Mouse (Mus musculus) layer of hippocampus, postnatal 10 days (tissue): Measurements from ENCODE around the gene Scrn2. TPM values are rescaled to one million over a fixed set of nuclear protein-coding genes. Genes with fewer than 3 reads are reported as not detected.

Experiments used
- DNase-seq, 2 experiments: peaks; one replicate each; pipeline ENCODE4 v3.0.0; 2021; ENCODE audit warnings: low spot score in 2 of 2
- long read RNA-seq: library from polyadenylated mRNA; stranded (forward); transcript quantifications from one replicate; pipeline ENCODE4 v2.0.0, GENCODE M21; 2023
- total RNA-seq, 2 experiments: library from RNA; stranded (reverse); gene quantifications; 2 replicates each; pipeline ENCODE4 v1.2.3; 2021

Scrn2 gene
- total RNA-seq, result 1 to 10 TPM; 5.2 to 6.3 TPM
- long read RNA-seq, transcript Scrn2-201 (8 exons, 1,530 nt), result major isoform, 5 of 8 reads
- long read RNA-seq, partial matches to known transcripts, result 3 of 8 reads
- long read RNA-seq, other reads (novel, unspliced or antisense), result 0 of 8 reads

DNA sequence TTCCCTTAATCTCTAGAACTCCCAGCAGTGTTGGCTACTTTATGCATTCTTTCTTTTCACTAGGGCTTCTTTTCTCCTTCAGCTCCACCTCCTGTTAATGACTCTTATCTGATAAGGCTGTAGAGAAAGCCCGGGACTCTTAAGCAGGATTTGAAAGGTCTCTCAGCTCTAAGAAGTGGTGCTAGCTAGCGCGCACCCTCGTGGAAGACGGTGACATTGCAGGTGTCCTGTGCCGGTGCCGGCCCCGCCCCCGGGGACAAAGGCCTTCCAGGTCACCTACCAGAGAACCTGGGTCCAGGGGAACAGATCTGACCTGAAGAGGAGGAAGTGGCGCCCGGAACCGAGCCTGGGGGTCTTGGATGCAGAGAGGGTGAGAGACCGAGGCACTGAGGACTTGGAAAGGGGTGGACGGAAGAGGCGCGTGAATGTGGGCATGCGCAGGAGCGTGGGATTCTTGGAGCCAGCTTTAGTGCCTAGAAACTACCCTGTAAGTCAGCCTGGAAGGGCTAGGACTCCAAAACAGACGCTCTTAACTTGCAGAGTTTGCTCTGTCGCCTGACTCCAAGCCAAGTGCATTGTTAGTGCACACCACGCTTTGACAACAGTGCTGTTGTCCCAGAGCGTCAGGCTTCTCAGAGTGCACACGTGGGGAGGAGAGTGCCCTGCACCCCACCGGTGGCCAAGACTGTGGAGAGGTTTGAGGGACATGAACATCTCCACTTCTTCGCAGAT lies at the start of gene Scrn2:
Gene Scrn2 (plus strand): TSS at position 253 of the 732 bp plus-strand sequence.
- peak; percentile 83 to 88 for DNase-seq

DNA sequence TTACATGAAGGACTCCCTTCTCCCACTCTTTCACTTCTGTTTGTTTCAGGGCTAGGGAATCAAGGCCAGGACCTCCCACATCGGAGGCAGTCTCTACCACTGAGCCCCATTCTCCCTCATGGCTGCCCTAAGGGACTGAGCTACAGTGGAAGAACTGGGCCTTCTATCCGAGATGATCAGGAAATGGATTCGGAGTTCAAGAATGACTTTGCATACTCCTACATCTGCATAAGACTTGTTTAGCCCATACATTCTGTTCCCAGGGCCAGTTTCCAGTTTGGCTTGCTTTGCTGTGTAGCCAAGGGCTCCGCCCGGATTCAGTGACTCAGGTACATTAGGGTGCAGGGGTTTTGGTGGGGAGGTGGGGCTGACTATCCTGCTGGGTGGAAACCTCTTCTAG lies 49.7 kb upstream of the Scrn2 start:
- no peak for DNase-seq

DNA sequence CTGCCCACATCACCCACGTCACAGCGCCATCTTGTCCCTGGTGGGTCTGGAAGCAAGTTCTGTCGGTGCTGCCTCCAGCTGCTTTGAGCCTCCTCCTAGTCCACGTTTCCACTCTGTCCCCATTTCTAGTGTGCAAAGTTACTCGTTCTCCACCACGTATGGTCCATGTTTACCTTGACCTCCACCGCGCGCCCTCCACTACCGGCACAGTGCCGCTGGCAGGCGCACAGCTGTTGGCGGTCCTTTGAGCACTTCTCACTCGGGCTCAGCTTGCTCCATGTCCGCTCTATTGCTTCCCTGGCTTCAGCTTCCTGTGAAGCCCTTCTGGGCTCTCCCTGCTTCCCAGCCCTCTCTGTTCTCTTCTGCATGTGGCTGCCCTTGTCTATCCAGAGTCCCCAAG lies 48.3 kb upstream of the Scrn2 start:
- DNase-seq, result no peak

DNA sequence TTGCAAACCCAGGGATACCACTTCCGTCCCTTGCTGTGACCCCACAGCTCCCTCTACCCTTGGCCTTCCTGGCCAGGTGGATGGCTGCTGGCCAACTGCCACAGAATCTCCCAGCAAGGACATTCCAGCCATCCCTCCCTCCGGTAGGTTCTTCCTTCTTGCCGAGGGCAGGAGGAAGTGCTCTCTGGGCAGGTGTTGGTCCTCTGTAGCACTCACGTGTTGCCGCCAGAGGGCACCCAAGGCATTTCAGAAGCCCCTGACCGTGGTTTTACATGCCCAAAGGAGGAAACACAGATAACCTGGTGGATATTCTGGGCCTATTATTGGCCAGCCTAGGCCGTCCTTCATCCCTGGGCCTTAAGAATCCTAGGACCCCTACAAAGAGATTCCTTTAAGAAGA lies 47.4 kb upstream of the Scrn2 start:
- DNase-seq, result peak; percentile 83 to 89

DNA sequence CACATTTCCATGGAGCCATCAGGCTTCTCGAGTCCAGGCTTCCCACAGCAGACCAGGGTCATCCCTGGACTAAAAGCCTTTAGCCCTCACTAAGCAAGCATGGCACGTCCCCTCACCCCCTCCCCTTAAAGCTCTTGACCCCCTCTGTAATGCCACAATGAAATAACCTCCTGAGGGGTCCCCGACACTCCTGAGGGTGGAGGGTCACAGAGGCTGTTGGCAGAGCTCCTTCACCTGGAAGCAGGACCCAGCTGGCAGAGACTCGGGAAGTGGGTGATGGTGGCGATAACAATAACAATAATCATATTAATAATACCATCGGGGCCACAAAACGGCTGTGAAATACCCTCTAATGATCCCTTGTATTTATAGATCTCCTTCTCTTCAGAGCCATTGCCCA lies 46.9 kb upstream of the Scrn2 start, which contains the start of gene Sp2:
Gene Sp2 (minus strand): TSS at position 101 of the 400 bp plus-strand sequence.
- DNase-seq, result no peak

DNA sequence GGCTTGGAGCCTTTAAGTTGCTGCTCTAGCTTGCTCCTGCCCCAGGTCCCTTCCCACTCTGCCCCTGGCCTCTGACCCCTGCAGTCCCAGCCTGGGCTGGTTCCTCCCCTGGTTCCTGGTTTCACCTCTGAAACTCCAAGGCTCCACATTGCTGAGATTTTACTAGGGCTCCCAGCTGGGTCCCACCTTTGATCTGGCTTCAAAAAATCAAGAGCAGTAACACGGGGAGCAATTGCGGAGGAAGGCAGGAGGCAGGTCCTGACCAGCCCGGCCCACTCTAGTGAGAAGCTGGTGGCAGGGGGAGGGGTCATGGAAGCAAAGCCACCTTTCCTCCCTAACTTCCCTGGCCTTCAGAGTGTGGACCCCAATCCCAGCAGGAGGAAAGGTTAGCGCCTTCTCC lies 44.8 kb upstream of the Scrn2 start:
- no peak for DNase-seq

DNA sequence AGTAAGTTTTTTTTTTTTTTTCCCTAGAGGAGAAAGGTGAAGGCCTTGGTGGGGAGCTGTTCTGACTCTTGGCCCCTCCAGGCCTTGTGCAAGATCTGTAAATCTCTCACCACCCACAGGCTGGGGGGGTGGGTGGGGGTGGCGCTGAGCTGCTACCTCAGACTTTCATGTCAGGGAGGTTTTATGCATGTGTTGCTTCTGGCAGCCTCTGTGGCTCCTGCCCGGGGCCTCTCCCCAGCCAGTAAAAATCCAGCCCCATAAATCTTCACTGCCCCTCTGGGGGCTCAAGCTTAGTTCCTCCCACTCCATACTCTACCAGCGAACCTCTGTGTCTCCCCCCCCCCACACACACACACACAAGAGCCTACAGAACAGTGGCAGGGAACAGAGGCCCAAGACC lies 43.3 kb upstream of the Scrn2 start:
- no peak for DNase-seq

DNA sequence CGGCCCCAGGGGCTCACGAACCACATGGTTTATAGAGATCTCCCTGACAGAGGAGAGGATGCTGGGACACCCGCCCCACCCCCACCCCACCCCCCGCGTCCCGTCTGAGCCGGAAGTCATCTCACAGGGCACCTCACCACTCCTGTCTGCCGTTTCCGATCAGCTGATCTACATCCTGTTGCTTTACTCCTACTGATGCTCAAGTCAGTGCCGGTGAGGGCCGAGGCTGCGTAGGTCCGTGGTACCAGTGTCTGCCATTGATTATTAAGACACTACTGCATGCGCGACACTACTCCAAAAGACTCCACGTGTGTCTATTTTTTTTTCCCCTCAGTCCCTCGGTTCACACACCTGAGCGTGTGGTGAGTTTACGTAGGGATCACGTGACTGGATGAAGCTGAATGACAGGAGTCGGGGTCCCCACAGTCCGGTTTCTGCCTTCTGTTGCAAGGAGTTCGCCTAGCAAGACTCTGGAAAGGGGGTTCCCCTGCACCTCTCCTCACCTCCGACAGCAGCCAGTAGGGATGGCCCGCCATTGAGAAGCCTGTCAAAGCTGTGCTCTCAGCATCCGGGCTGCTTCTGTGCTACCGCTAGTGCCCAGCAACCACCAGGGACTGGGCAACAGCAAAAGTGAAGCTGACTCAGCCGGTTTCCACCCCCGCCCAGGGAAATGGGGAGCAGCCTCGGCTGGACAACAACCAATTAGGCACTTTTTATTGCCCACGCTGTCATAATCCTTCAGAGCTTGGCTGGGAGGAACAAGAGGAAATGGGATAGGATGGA lies 41.7 kb upstream of the Scrn2 start:
- no peak for DNase-seq

DNA sequence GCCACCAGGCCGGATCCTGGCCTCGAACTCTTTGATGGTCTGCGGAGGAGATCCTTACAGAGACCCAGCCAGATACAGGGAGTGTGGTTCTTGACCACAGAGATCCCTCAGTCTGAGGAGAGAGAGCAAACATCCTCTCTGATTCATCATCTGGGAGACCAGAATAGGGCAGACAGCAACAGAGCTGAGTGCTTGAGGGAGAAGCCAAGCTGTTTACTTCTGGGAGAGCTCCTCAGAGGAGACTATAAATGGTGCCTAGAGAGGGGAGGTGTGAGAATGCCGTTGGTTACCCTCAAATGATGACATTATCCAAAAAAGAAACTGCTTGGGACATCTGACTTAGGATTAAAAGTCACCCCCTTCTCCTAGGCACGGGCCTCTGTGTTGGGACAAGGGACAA lies 38.2 kb upstream of the Scrn2 start:
- DNase-seq, result no peak

DNA sequence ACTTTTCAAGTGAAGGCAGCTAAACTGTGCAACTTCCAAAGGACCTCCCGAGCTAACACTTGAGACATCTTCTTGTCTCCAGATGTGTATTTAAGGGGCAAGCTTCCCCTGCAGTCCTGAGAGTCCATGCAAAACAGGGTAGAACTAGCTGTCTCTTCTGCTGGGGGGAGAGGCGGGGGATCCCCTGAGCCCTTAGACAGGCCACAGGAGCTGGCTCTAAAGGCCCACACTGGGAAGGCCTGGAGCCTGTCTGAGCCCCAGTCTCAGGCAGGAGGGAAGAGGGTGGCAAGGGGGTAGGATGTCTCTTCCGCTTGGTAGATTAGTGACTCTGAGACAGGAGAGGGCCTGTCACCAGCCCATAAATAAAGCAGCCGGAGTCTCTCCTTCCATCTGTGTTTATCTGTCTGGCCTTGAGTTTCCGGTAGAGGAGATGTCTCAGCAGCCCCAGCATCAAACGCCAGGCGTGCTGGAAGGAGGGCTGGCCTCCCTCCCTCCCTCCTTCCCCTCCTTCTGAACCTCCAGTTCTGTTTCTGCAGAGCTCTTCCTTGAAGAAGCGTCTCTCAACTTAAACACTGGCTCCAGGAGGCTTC lies 36.9 kb upstream of the Scrn2 start:
- DNase-seq, result no peak

DNA sequence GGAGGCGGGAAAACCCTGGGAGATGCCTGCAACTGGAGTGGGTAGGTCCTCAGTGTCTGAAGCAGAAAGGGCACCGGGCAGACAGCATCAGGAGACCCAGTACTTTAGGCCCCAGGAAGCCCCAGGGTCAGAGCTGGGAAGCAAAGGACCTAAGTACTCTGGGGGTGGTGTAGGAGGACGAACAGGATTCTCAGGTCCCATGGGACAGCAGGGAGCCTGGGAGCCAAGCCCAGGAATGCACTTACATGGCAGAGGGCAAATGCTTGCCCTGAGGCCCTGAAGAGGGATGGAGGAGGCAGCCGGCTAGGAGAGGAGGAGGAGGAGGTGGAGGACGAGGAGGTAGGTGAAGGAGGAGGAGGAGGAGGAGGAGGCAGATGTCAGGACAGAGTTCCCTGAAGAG lies 34.7 kb upstream of the Scrn2 start:
- no peak for DNase-seq

DNA sequence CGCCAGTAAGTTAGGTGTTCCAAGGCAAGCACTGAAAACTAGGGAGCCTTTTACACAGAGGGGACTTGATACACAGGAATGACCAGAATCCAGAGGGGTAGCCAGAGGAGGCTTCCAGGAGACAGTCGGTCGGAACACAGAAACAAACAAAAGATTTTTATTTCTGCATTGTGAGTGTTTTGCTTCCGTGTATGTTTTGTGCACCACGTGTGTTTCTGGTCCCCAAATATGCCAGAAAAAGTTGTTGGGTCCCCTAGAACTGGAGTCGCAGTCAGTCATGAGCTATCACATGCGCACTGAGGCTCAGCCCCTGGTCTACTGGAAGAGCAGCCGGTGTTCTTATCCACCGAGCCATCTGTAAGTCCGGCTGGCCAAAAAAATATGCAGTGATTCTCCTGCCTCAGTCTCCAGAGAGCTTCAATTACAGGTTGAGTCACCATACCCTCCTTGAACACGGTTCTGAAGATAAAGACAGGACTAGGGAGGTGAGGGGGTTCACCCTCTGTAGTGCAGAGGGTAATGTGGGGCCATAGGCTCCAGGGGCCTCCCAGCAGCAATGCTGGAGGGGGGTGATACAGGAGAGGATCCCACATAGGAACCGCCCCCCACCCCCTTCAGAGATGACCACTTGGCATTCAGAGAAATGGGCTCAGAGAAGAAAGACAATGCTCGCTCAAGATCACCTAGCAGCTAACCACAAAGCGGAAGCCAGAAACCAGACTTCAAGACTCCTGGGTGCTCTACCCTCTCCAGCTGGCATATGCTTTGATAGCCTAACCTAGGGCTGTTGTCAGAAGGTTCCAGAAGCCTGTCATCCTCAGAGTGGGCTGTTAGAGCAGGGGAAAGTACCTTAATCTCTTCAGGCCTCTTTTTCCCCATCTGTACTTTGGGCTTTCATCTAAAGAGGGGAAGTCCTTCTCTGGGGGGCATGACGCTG lies 33.6 kb upstream of the Scrn2 start:
- DNase-seq, result no peak

DNA sequence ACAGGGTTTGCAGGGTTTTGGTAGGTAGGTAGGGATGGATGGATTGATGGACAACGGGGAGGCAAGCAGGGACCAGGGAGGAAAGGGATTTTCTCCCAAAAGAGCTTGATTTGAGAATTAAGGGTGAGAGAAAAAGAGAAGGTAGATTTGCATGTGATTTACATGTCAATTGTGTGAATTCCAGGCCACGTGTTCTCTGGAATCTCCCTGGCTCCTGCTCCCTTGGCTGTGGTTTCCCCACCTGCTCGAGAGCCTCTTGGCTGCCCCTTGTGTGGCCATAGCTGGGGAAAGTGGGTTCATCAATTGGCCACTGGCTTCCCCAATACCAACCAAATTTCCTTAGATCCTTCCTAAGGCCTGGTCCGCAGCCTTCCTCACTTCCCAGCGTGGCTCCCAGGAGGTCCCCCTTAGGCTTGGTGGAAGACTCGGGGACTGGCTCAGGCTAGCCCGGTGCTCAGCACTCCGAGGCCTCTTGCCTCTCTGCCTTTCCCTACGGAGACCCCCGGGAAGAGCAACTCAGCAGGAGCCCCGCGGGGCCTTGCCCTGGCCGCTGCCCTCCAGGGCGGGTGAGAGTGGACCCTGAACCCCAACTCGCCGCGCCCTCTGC lies 32.9 kb upstream of the Scrn2 start:
- no peak for DNase-seq

DNA sequence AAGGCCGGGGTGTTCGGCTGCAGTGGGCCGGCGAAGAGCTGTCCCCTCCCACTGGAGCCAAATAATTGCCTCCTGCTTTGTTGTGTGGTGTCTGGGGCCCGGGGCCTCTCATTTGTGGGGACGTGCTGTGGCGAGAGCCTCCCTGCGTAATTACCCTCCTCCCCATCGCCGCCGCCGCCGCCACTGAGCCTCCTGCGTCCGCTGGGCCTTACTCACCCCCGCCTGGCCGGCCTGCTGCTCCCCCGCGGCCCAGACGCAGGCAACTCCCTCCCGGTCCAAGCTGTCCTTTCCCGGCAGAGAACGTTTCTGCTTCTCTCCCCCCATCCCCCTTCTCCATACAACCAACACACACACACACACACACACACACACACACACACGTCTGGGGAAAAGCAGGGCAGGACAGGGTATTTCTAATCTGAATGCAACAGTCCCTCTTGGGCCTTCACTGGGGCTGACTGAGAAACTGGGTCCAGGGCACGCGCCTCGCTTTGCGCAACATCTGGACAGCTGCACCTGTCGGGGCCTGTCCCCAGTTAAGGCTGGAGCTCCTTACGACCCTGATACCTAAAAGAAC lies 32.3 kb upstream of the Scrn2 start:
- peak; percentile 32 to 55 for DNase-seq

DNA sequence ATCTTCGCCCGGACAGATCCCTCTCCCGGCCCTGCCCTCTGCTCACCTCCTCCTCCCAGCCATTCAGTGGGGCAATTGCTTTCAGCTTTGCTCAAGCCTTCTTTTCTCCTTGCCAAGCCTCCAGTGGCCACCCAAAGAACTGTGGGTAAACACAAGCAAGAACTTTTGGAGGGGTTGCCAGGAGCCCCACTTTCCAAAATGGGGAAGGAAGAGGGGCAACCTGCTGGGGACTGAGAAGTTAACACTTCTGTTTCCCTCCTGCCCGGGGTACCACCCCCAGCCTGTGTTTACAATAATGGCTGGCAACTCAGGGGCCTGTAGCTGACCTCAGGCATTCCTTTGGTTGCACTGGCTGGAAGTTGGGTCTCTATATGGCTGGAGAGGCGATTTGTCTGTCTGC lies 26.6 kb upstream of the Scrn2 start:
- no peak for DNase-seq

DNA sequence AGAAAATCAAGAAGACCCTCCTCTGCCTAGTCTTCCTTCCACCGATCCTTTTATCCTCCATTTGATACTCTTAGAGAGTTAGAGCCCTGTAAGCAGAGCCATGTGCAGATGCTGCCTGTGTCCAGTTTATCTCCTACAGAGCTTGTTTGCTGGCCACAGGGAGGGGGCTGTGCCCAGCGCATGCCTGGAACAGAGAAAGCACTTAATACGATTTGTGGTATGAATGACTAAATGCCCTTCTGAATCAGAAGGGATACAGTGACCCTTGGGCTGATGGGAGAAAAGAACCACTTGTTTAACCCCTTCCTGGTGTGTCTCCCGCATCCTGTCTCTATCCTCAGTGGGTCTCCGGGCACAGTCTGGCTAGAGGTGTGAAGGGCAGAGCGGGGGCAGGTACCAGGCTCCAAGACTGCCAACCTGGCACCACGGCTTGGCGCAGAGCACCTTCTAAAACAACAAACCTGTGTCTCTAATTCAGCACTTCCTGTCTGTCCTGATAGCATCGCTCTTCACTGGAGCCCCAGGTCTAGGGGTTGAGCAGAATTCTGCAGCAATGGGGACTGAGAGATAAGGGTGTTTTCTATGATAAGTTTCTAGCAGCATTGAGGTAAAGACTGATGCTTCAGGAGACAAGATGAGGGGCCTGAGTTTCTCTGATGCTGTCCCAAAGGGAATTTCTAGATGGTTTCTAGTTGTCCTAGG lies 22.5 kb upstream of the Scrn2 start:
- no peak for DNase-seq

DNA sequence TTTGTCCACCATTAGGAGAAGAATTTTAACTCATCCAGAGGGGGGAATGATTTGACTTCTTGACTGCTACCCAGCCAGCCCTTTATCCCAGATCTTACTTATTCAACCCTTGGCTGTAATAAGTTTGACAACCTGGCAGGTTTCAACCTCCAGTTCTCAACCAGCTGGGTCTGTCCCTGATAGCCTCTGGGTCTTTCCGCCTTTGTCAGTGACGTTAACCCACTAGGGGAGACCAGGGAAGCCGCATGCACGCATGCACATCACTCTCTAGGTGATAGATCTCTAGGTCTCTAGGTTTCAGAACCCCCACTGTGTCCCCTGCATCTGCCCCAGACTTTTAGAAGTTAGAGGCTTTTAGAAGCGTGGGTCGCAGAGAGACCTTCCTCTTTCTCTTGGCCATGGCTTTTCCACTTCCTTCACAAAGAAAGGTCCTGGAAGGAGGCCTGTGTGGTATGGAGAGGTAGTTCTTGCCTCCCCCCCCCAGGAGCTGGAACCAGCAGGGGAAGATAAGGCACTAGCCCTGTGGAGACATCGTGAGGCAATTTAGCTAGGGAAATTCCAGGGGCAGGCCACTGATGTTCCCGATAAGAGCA lies 20.4 kb upstream of the Scrn2 start:
- DNase-seq, result no peak

DNA sequence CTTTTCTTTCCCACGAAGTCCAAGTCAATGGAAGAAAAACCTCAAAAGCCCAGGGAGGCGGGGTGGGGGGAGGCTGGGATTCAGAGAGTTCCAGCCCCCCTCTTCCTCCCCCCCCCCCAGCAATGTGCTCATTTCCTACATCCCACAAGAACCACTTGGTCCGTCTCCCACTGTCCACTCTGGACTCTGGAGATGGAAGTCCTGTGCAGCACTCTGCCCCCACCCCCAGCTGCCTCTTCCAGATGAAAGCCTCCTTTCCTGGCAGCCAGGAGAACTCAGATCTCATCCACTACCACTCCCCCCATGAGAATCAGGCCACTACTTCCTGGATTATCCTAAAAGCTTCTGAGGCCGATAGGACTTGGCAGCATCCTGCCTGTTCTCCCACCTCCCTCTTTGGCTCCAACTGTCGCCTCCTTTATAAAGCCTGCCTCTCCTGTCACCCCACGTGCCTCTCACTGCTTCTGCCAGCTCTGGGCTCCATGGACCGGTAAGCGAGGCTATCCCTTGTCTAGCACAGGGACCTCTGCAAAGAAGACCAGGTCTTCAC lies 16.5 kb upstream of the Scrn2 start, which contains the start of gene Sp6:
Gene Sp6 (plus strand): TSS at position 274 of the 550 bp plus-strand sequence.
- no peak for DNase-seq
